Mouse (Mus musculus) liver, adult 2 months (tissue): ENCODE results near the gene Grb2.

Experiments used
- CTCF ChIP-seq: fragments of 200-500 bp; IDR thresholded peaks from 2 replicates; pipeline ENCODE4 v1.5.1; 2011; ENCODE audit warnings: low read depth, low read length, control low read depth
- POLR2A ChIP-seq: fragments of 200-500 bp; IDR thresholded peaks from 2 replicates; pipeline ENCODE4 v1.6.1; 2011; ENCODE audit warnings: low read length, control low read depth; ENCODE audit not compliant: insufficient read depth; ENCODE audit errors: extremely low read depth

DNA sequence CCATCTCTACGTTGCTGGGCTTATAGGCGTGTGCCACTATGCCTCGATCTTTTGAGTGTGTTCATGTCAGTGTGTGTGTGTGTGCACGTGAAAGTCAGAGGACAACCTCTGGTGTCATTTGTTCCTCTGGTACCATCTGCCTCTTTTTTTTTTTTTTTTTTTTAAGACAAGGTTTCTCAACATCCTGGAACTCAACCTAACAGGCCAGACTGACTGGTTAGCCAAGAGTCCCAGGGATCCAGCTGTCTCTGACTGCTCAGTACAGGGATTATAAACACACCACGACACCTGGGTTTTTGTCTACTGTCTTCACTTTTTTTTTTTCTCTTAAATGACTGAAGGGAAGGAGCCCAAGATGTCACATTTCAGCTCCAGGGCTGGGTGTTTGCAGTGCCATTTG, 36.0 kb upstream of the Grb2 start:
- TF ChIP-seq POLR2A (no peak), CTCF (no peak)
